Mouse (Mus musculus): ENCODE measurements around the gene Abcg8. TPM values are rescaled to one million over a fixed set of nuclear protein-coding genes. Genes with fewer than 3 reads are reported as not detected.

The Abcg8 gene
- polyA plus RNA-seq, 2 experiments: 0.57 to 0.70 TPM

DNA sequence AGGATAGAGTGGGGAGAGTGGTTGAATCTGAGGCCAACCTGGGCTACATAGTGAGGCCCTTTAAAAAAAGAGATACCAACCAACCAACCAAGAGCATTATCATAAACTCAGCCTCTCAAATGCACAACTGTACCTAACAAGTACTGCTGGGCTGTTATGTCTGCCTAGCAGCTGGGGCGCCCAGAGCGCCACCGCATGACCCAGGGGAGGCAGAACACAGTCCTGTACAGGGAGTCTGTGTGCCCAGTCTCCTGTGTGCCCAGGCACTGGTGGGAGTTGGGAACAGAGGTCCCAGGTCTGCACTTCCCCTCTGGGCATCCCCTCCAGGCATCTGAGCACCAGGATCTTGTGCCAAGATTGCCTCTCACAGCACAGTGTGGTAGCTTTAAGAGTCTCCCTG, 49.1 kb downstream of the Abcg8 start:
- Histone ChIP-seq H3K9ac (replicated peaks) (no peak overlapping the region), H3K4me1 (replicated peaks; ENCODE audit: control insufficient read depth in 2 of 2, insufficient read depth in 2 of 2, low read length in 1 of 2) (peaks cover 20 to 21% of the 10 kb centered on the region in 2 experiments), H3K27ac (no peak overlapping the region), H3K4me2 (ENCODE audit: low read depth) (no peak overlapping the region), H3K9me3 (ENCODE audit: control insufficient read depth, low read length) (no peaks in the 10 kb centered on the region), H3K36me3 (replicated peaks; ENCODE audit: control insufficient read depth, insufficient read depth, low read depth) (peaks cover 27% of the 10 kb centered on the region), H3K27me3 (ENCODE audit: control insufficient read depth, insufficient read depth, low read length) (no peaks in the 10 kb centered on the region), H3K4me3 (ENCODE audit: insufficient read depth in 1 of 2, low read depth in 2 of 2, low read length in 2 of 2) (no peak overlapping the region)
- WGBS (ENCODE audit: insufficient replicate concordance): 91% methylated on average over 3 of the region's 3 CpGs
- DNase-seq (ENCODE audit: low read depth in 3 of 3, low spot score in 3 of 3): no peak
- TF ChIP-seq CTCF (IDR thresholded peaks at IDR 0.05; ENCODE audit: low read depth) (no peak), EP300 (IDR thresholded peaks at IDR 0.05; ENCODE audit: low read depth) (no peak)
- no peak for ATAC-seq (ENCODE audit: insufficient read depth)

DNA sequence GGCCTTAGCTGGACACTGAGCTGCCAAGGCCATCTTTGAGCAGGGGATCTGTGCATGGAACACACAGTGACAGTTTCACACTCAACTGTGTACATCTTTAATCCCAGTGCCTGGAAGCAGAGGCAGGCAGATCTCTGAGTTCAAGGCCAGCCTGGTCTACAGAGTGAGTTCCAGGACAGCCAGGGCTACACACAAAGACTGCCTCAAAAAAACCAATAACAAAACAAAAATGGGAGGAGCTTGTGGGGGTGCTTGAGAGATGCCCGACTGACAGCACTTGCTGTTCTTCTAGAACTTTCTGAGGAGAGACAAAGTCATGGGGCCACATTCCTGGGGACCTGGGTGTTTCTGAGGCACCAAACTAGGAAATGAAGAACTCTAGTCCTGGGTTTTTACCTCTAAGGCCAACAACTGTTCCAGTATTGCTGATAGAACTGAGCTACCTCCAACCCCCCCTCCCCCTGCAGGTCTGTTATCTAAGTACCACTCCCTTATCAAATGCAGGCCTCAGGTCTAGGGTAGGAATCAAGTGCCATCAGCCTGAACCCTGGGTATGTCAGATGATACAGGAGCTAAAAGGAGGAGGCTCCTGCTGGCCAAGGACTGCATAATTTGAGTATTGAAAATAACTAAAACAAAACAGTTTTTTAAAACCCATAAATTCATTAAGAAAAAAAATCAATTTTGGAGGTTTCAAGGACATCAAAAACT, 52.3 kb downstream of the Abcg8 start:
- TF ChIP-seq CTCF (IDR thresholded peaks at IDR 0.05; ENCODE audit: low read depth) (peak; percentile 41), EP300 (IDR thresholded peaks at IDR 0.05; ENCODE audit: low read depth) (peak; percentile 93)
- H3K36me3 ChIP-seq (replicated peaks; ENCODE audit: control insufficient read depth, insufficient read depth, low read depth): peaks cover 21% of the 10 kb centered on the region
- peaks cover 20 to 21% of the 10 kb centered on the region in 2 experiments for H3K4me1 ChIP-seq (replicated peaks; ENCODE audit: control insufficient read depth in 2 of 2, insufficient read depth in 2 of 2, low read length in 1 of 2)
- WGBS (ENCODE audit: insufficient replicate concordance): 17% methylated on average over 1 of the region's 1 CpGs
- H3K9me3 ChIP-seq (ENCODE audit: control insufficient read depth, low read length): no peaks in the 10 kb centered on the region
- H3K4me3 ChIP-seq (ENCODE audit: insufficient read depth in 1 of 2, low read depth in 2 of 2, low read length in 2 of 2): no peak overlapping the region
- ATAC-seq (ENCODE audit: insufficient read depth) (peak; percentile 97), DNase-seq (ENCODE audit: low read depth in 3 of 3, low spot score in 3 of 3) (peak; percentile 69 to 78 (median 77))
- peak overlapping the region; percentile 55 for H3K4me2 ChIP-seq (ENCODE audit: low read depth)
- H3K27ac ChIP-seq: peak overlapping the region; percentile 75
- no peaks in the 10 kb centered on the region for H3K27me3 ChIP-seq (ENCODE audit: control insufficient read depth, insufficient read depth, low read length)
- H3K9ac ChIP-seq (replicated peaks): peak overlapping the region; percentile 33

DNA sequence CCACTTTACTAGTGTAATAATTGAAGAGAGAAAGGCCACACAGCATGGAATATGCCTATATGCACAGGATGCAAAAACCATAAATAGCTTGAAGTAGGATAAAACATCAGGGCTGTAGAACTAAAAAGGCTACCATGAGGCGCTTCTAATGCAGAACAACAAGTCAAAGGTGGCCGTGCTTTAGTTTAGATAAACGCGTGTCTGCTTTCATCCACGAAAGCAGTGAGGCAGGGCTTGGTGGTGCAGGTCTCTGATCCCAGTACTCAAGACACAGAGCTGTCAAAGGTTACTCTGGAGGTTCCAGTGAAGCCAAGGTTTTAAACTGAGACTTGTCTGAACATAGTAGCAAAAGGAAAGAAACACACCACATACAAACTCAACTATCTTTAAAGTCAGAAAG, 53.0 kb downstream of the Abcg8 start:
- Histone ChIP-seq H3K9ac (replicated peaks) (peak overlapping the region; percentile 33), H3K27me3 (ENCODE audit: control insufficient read depth, insufficient read depth, low read length) (no peaks in the 10 kb centered on the region), H3K4me3 (ENCODE audit: insufficient read depth in 1 of 2, low read depth in 2 of 2, low read length in 2 of 2) (no peak overlapping the region), H3K4me2 (ENCODE audit: low read depth) (peak overlapping the region; percentile 55), H3K9me3 (ENCODE audit: control insufficient read depth, low read length) (no peaks in the 10 kb centered on the region), H3K27ac (peak overlapping the region; percentile 75), H3K36me3 (replicated peaks; ENCODE audit: control insufficient read depth, insufficient read depth, low read depth) (peaks cover 19% of the 10 kb centered on the region), H3K4me1 (replicated peaks; ENCODE audit: control insufficient read depth in 2 of 2, insufficient read depth in 2 of 2, low read length in 1 of 2) (peaks cover 20 to 21% of the 10 kb centered on the region in 2 experiments)
- ATAC-seq (ENCODE audit: insufficient read depth) (peak; percentile 58; the same call in 1 of the 2 replicates), DNase-seq (ENCODE audit: low read depth in 3 of 3, low spot score in 3 of 3) (peak; percentile 26 to 40 (median 31))
- WGBS (ENCODE audit: insufficient replicate concordance): 32% methylated on average over 5 of the region's 5 CpGs
- TF ChIP-seq EP300 (IDR thresholded peaks at IDR 0.05; ENCODE audit: low read depth) (0 out of 2 replicates have a peak, but pooled peaks have one; percentile 16), CTCF (IDR thresholded peaks at IDR 0.05; ENCODE audit: low read depth) (no peak)

DNA sequence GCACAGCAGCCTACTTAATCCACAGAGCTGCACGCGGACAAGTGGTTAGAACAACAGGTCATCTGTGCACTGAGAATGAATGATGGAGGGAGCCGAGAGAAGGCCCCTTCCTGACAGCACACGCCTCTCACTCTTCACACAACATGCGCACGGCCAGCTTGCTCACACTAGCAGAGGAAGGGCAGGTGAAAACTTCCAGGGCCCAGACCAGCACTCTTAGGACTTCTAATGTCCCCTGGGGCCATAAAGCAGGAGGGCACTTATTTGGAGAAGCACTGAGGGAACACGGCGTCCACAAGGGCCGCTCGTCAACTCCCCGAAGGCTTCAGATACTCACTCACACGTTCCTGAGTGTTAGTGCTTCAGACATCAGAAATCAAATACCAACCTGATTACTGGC, 55.3 kb downstream of the Abcg8 start:
- H3K27ac ChIP-seq: no peak overlapping the region
- no peak for DNase-seq (ENCODE audit: low read depth in 3 of 3, low spot score in 3 of 3)
- no peaks in the 10 kb centered on the region for H3K9me3 ChIP-seq (ENCODE audit: control insufficient read depth, low read length)
- peaks cover 10% of the 10 kb centered on the region for H3K36me3 ChIP-seq (replicated peaks; ENCODE audit: control insufficient read depth, insufficient read depth, low read depth)
- H3K4me3 ChIP-seq (ENCODE audit: insufficient read depth in 1 of 2, low read depth in 2 of 2, low read length in 2 of 2): no peak overlapping the region
- H3K4me1 ChIP-seq (replicated peaks; ENCODE audit: control insufficient read depth in 2 of 2, insufficient read depth in 2 of 2, low read length in 1 of 2): peaks cover 20 to 21% of the 10 kb centered on the region in 2 experiments
- no peak for TF ChIP-seq EP300 (IDR thresholded peaks at IDR 0.05; ENCODE audit: low read depth)
- no peak for TF ChIP-seq CTCF (IDR thresholded peaks at IDR 0.05; ENCODE audit: low read depth)
- H3K4me2 ChIP-seq (ENCODE audit: low read depth): no peak overlapping the region
- no peak for ATAC-seq (ENCODE audit: insufficient read depth)
- no peak overlapping the region for H3K9ac ChIP-seq (replicated peaks)
- H3K27me3 ChIP-seq (ENCODE audit: control insufficient read depth, insufficient read depth, low read length): no peaks in the 10 kb centered on the region
- WGBS (ENCODE audit: insufficient replicate concordance): 86% methylated on average over 12 of the region's 12 CpGs

DNA sequence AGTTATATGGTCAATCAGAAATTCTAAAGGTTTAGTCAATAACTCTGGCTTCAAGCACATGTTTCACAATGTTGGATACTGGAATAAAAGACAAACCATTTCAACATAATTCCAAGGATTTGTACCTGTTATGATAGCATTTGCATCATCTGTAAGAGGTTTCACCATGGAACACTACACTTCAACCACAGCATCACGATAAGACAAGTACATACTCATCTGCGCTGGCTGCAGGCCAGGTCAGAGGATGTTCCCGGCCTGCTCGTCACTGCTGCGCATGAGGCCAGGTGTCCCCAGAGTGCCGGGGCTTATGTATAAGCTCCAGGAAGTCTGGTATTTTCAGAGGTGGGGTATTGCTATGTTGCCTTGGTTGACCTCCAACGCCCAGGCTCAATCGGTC, 56.5 kb downstream of the Abcg8 start:
- TF ChIP-seq EP300 (IDR thresholded peaks at IDR 0.05; ENCODE audit: low read depth) (no peak), CTCF (IDR thresholded peaks at IDR 0.05; ENCODE audit: low read depth) (no peak)
- peaks cover 7% of the 10 kb centered on the region for H3K36me3 ChIP-seq (replicated peaks; ENCODE audit: control insufficient read depth, insufficient read depth, low read depth)
- WGBS (ENCODE audit: insufficient replicate concordance): 85% methylated on average over 8 of the region's 8 CpGs
- no peak overlapping the region for H3K9ac ChIP-seq (replicated peaks)
- H3K27me3 ChIP-seq (ENCODE audit: control insufficient read depth, insufficient read depth, low read length): no peaks in the 10 kb centered on the region
- no peak for DNase-seq (ENCODE audit: low read depth in 3 of 3, low spot score in 3 of 3)
- peaks cover 19% of the 10 kb centered on the region in 2 experiments for H3K4me1 ChIP-seq (replicated peaks; ENCODE audit: control insufficient read depth in 2 of 2, insufficient read depth in 2 of 2, low read length in 1 of 2)
- no peak overlapping the region for H3K27ac ChIP-seq
- H3K4me2 ChIP-seq (ENCODE audit: low read depth): no peak overlapping the region
- H3K4me3 ChIP-seq (ENCODE audit: insufficient read depth in 1 of 2, low read depth in 2 of 2, low read length in 2 of 2): no peak overlapping the region
- H3K9me3 ChIP-seq (ENCODE audit: control insufficient read depth, low read length): no peaks in the 10 kb centered on the region
- no peak for ATAC-seq (ENCODE audit: insufficient read depth)
